Mouse (Mus musculus) thymus, postnatal 4 days (tissue): ENCODE data around the gene Nat10.
A peak's percentile ranks its signal among the peaks of the same experiment; 100 is the strongest.

Experiments used
- DNase-seq: peaks from one replicate; pipeline ENCODE4 v3.0.0; 2021

Nat10 gene

GRCm38 (mm10) chr2:103760906-103761716, at the start of gene Nat10:
TSS of gene Nat10 (minus strand) at chr2:103761270.
- peak; percentile 98 for DNase-seq

GRCm38 (mm10) chr2:103810412-103810811, 49.3 kb upstream of the Nat10 start:
- DNase-seq: no peak

- DNase-seq: no peak
These were observed 47.4 kb upstream of the Nat10 start for GRCm38 (mm10) chr2:103808466-103808865.

- no peak for DNase-seq
These were observed 42.9 kb upstream of the Nat10 start for GRCm38 (mm10) chr2:103803770-103804530.

- DNase-seq: no peak
These were observed 41.4 kb upstream of the Nat10 start for GRCm38 (mm10) chr2:103802422-103802821.

GRCm38 (mm10) chr2:103797491-103798009, 36.5 kb upstream of the Nat10 start, which contains the start of gene Caprin1:
TSS of gene Caprin1 (minus strand) at chr2:103797649.
- DNase-seq: peak; percentile 93

- peak; percentile 94 for DNase-seq
These were observed 35.9 kb upstream of the Nat10 start for GRCm38 (mm10) chr2:103796861-103797466.

GRCm38 (mm10) chr2:103796211-103796860, 35.3 kb upstream of the Nat10 start:
- DNase-seq: peak; percentile 76

- peak; percentile 82 for DNase-seq
These were observed 34.8 kb upstream of the Nat10 start for GRCm38 (mm10) chr2:103795843-103796210.

- no peak for DNase-seq
These were observed 30.9 kb upstream of the Nat10 start for GRCm38 (mm10) chr2:103792009-103792408.

- DNase-seq: no peak
These were observed 24.7 kb upstream of the Nat10 start for GRCm38 (mm10) chr2:103785735-103786134.

GRCm38 (mm10) chr2:103784621-103785020, 23.6 kb upstream of the Nat10 start:
- peak; percentile 65 for DNase-seq

- no peak for DNase-seq
These were observed 1.4 kb upstream of the Nat10 start for GRCm38 (mm10) chr2:103762492-103762891.

GRCm38 (mm10) chr2:103761993-103762392, 923 bp upstream of the Nat10 start:
- no peak for DNase-seq

- no peak for DNase-seq
These were observed 649 bp downstream of the Nat10 start for GRCm38 (mm10) chr2:103760421-103760820.

GRCm38 (mm10) chr2:103755458-103756085, 5.5 kb downstream of the Nat10 start:
- DNase-seq: no peak

- no peak for DNase-seq
These were observed 6.5 kb downstream of the Nat10 start for GRCm38 (mm10) chr2:103754614-103755013.

- DNase-seq: no peak
These were observed 9.3 kb downstream of the Nat10 start for GRCm38 (mm10) chr2:103751771-103752170.

- DNase-seq: no peak
These were observed 12.0 kb downstream of the Nat10 start for GRCm38 (mm10) chr2:103749091-103749490.

- no peak for DNase-seq
These were observed 13.2 kb downstream of the Nat10 start for GRCm38 (mm10) chr2:103747891-103748290.

- no peak for DNase-seq
These were observed 14.3 kb downstream of the Nat10 start for GRCm38 (mm10) chr2:103746761-103747160.

- DNase-seq: no peak
These were observed 15.0 kb downstream of the Nat10 start for GRCm38 (mm10) chr2:103746096-103746495.
